9 mouse cellular contexts compared by ENCODE assay signal in the genomic region with DNA sequence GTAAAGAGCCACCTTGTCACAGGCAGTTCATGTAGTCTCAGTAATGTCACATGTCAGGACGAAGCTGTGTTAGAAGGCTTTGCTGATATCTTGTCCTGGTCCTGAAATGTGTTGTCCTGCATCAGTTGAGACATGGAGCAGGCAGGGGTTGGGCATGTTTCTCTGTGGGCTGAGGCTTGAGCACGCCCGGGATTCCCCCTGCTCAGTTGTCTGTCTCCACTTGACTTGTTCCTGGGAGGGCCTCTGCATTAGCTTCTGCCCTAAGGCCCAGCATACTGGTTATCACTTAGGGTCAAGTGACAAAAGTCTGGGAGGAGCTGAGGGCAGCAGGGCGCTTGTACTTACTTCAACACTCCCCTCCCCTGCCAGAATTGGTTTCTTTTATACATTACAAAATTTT. TPM values are rescaled to one million over a fixed set of nuclear protein-coding genes. Genes with fewer than 3 reads are reported as not detected.
DNase-seq lines count a peak whose midpoint lies in the region; ATAC-seq and TF ChIP-seq lines count a peak whose summit lies in the region.
"Had no signal": no experiment of that assay in that cellular context is flagged by ENCODE, and none has a peak within 500 bp of the region (broad histone marks: within the 10 kb centered on the region; RNA-seq: fewer than 3 reads in every experiment).

No protein-coding gene starts in this region.

- no peaks in the 10 kb centered on the region for H3K9me3 ChIP-seq in kidney, postnatal 0 days (replicated peaks; ENCODE audit: low read length)
- no peaks in the 10 kb centered on the region for H3K9me3 ChIP-seq in heart, embryonic 15.5 days (replicated peaks)
- H3K9me3 ChIP-seq: midbrain, embryonic 10.5 days had no signal

- H3K27me3 ChIP-seq in kidney, postnatal 0 days (ENCODE audit: insufficient read depth, low read length): no peaks in the 10 kb centered on the region
- H3K27me3 ChIP-seq in heart, embryonic 15.5 days: no peaks in the 10 kb centered on the region

- TF ChIP-seq CTCF in kidney, postnatal 0 days (IDR thresholded peaks at IDR 0.05; ENCODE audit: low read depth): no peak

- H3K27ac ChIP-seq in kidney, postnatal 0 days: peak overlapping the region; percentile 80
- peak overlapping the region; percentile 91 for H3K27ac ChIP-seq in heart, embryonic 15.5 days
- 0 out of 2 replicates have a peak overlapping the region, but pooled peaks have one; percentile 5 for H3K27ac ChIP-seq in macrophage
- H3K27ac ChIP-seq: midbrain, embryonic 10.5 days had no signal

- peak; percentile 14 for DNase-seq in kidney, postnatal 0 days (ENCODE audit: low spot score)
- no peak for DNase-seq in kidney, postnatal 10 days
- peak; percentile 59 for DNase-seq in ZHBTc4 (ENCODE audit: low read depth, low spot score)
- no peak for DNase-seq in gastrocnemius, postnatal 10 days
- DNase-seq in yolk sac, embryonic 10.5 days (ENCODE audit: low spot score): no peak
- DNase-seq: cerebellum, adult 9-10 months had no signal

- 35% methylated on average over 4 of the region's 4 CpGs for WGBS in kidney, postnatal 0 days
- 15% methylated on average over 4 of the region's 4 CpGs for WGBS in heart, embryonic 15.5 days
- WGBS in macrophage (ENCODE audit: missing documents): 93% methylated on average over 4 of the region's 4 CpGs

- H3K4me1 ChIP-seq in kidney, postnatal 0 days (replicated peaks; ENCODE audit: insufficient read depth, low read length): peaks cover 15% of the 10 kb centered on the region
- H3K4me1 ChIP-seq in heart, embryonic 15.5 days (replicated peaks): peaks cover 31% of the 10 kb centered on the region

- H3K36me3 ChIP-seq in kidney, postnatal 0 days (ENCODE audit: insufficient read depth, low read length): peaks cover 17% of the 10 kb centered on the region
- peaks cover 31% of the 10 kb centered on the region for H3K36me3 ChIP-seq in heart, embryonic 15.5 days
- H3K36me3 ChIP-seq in macrophage (ENCODE audit: inconsistent target): peaks cover 26% of the 10 kb centered on the region; the same call in 1 of the 2 replicates

- no peak overlapping the region for H3K9ac ChIP-seq in kidney, postnatal 0 days (ENCODE audit: low read depth, low read length)
- 0 out of 2 replicates have a peak overlapping the region, but pooled peaks have one; percentile 1 for H3K9ac ChIP-seq in heart, embryonic 15.5 days

- no peak for ATAC-seq in kidney, postnatal 0 days (replicated peaks; ENCODE audit: low FRiP score, low read depth)
- peak; percentile 29 for ATAC-seq in heart, embryonic 15.5 days (replicated peaks; ENCODE audit: insufficient number of reproducible peaks, insufficient read depth, low FRiP score, low read depth)

- peaks cover 85% of the 10 kb centered on the region for H3K79me2 ChIP-seq in macrophage (ENCODE audit: inconsistent target)

- no peak overlapping the region for H3K4me2 ChIP-seq in kidney, postnatal 0 days (ENCODE audit: low read length)
- peak overlapping the region; percentile 14 for H3K4me2 ChIP-seq in heart, embryonic 15.5 days

- H3K4me3 ChIP-seq in kidney, postnatal 0 days (replicated peaks; ENCODE audit: low read depth, low read length): no peak overlapping the region
- no peak overlapping the region for H3K4me3 ChIP-seq in heart, embryonic 15.5 days
- H3K4me3 ChIP-seq in macrophage (ENCODE audit: inconsistent target): no peak overlapping the region
- H3K4me3 ChIP-seq: midbrain, embryonic 10.5 days had no signal

RNA-seq across cellular contexts. Expression of gene Gpr107, which starts 13.4 kb away (rescaled TPM):
- 30.7 and 32.3 TPM in 2 replicates for polyA plus RNA-seq in kidney, postnatal 0 days (2015; fragmentation: Nextera tagmentation; extraction: Ambion mirVana)
- 26.4 and 31.0 TPM in 2 replicates for polyA plus RNA-seq in heart, embryonic 15.5 days (2015; fragmentation: Nextera tagmentation; extraction: Ambion mirVana)
- 100 to 1,000 TPM; 139 to 319 (median 251) TPM for total RNA-seq in macrophage (2018; cell fraction: chromatin; rRNA removed)
- 10 to 100 TPM; 30.7 to 54.7 (median 44.4) TPM for total RNA-seq in macrophage (2018; cell fraction: cytosol; rRNA removed)
- total RNA-seq in macrophage (2018; cell fraction: nucleus; rRNA removed): 100 to 1,000 TPM in 15 of 26 experiments, 10 to 100 TPM in 11; 80.4 to 185 (median 108) TPM
- polyA plus RNA-seq in macrophage (2018): 44.0 to 60.9 TPM (median 45.0 TPM) in 3 replicates
- 10 to 100 TPM; 27.4 to 32.4 TPM for total RNA-seq in gastrocnemius, postnatal 10 days (2021)

RNA-seq across cellular contexts. Expression of gene Fnbp1, which starts 23.7 kb away (rescaled TPM):
- polyA plus RNA-seq in kidney, postnatal 0 days (2015; fragmentation: Nextera tagmentation; extraction: Ambion mirVana): 12.3 and 14.0 TPM in 2 replicates
- polyA plus RNA-seq in heart, embryonic 15.5 days (2015; fragmentation: Nextera tagmentation; extraction: Ambion mirVana): 16.0 and 21.8 TPM in 2 replicates
- 100 to 1,000 TPM; 230 to 652 (median 349) TPM for total RNA-seq in macrophage (2018; cell fraction: chromatin; rRNA removed)
- total RNA-seq in macrophage (2018; cell fraction: cytosol; rRNA removed): 10 to 100 TPM; 45.7 to 98.1 (median 65.6) TPM
- 100 to 1,000 TPM; 117 to 400 (median 216) TPM for total RNA-seq in macrophage (2018; cell fraction: nucleus; rRNA removed)
- 77.2 to 118 TPM (median 110 TPM) in 3 replicates for polyA plus RNA-seq in macrophage (2018)
- 10 to 100 TPM; 27.9 to 30.3 TPM for total RNA-seq in gastrocnemius, postnatal 10 days (2021)

Comparison
In these comparisons a context has a peak if more than half of its experiments do, and no peak if none do; other contexts are left out.
1. DNase-seq: peak in kidney, postnatal 0 days (single experiment) and ZHBTc4 (single experiment); none in kidney, postnatal 10 days (single experiment), gastrocnemius, postnatal 10 days (single experiment) and yolk sac, embryonic 10.5 days (single experiment).
2. H3K27ac ChIP-seq: peak in every context shown above with its lines; median percentile 91 in heart, embryonic 15.5 days; 80 in kidney, postnatal 0 days; 5 in macrophage.